8 mouse cellular contexts compared by ENCODE assay signal in genomic region chr9:21593122-21593721, GRCm38 (mm10). TPM values are rescaled to one million over a fixed set of nuclear protein-coding genes. Genes with fewer than 3 reads are reported as not detected.
DNase-seq lines count a peak whose midpoint lies in the region; TF ChIP-seq lines count a peak whose summit lies in the region.

No protein-coding gene starts in this region.

- TF ChIP-seq POLR2A in embryonic fibroblast, embryonic 13.5 days (IDR thresholded peaks at IDR 0.05; ENCODE audit: low read depth, low read length): peak; percentile 46; the same call in 1 of the 2 replicates

- no peak for TF ChIP-seq CTCF in embryonic fibroblast, embryonic 13.5 days (IDR thresholded peaks at IDR 0.05; ENCODE audit: borderline replicate concordance, insufficient read depth, low read length)

- DNase-seq in B cell, adult 2 months: peak; percentile 43 to 49
- peak; percentile 52 for DNase-seq in R1 (ENCODE audit: low read depth, low spot score)
- DNase-seq in heart, postnatal 14 days: peak; percentile 21 to 51
- DNase-seq in layer of hippocampus, postnatal 14 days (ENCODE audit: low spot score in 2 of 2): peak; percentile 54 to 57
- peak; percentile 33 for DNase-seq in lung, postnatal 14 days
- peak; percentile 71 for DNase-seq in right cerebral cortex, postnatal 14 days
- no peak for DNase-seq in retina, embryonic 14.5 days (ENCODE audit: low spot score)

- peak overlapping the region; percentile 66 for H3K4me3 ChIP-seq in embryonic fibroblast, embryonic 13.5 days (ENCODE audit: insufficient read depth, low read length)

- H3K4me1 ChIP-seq in embryonic fibroblast, embryonic 13.5 days (ENCODE audit: control insufficient read depth, insufficient read depth, low read length): no peaks in the 10 kb centered on the region

- peak overlapping the region; percentile 57 for H3K27ac ChIP-seq in embryonic fibroblast, embryonic 13.5 days (ENCODE audit: insufficient read depth, low read length)

- intact Hi-C loops in heart, postnatal 14 days (cut with DNase I): loop anchor here (5.0 kb wide), 1 partner anchor 46 kb away; the partner anchor contains the start of gene Carm1

RNA-seq across cellular contexts. Expression of gene Yipf2, which starts 0.6 kb away (rescaled TPM):
- 7.2 and 7.4 TPM in 2 replicates for polyA plus RNA-seq in embryonic fibroblast, embryonic 13.5 days (2011; ENCODE audit: insufficient read length, low read depth, missing spikeins)
- 1 to 10 TPM; 6.6 to 7.0 TPM for total RNA-seq in heart, postnatal 14 days (2021)
- total RNA-seq in layer of hippocampus, postnatal 14 days (2021): 10 to 100 TPM; 14.7 to 15.9 TPM

RNA-seq across cellular contexts. Expression of gene Timm29, which starts 0.7 kb away (rescaled TPM):
- polyA plus RNA-seq in embryonic fibroblast, embryonic 13.5 days (2011; ENCODE audit: insufficient read length, low read depth, missing spikeins): 29.1 and 31.6 TPM in 2 replicates
- total RNA-seq in heart, postnatal 14 days (2021): 10 to 100 TPM; 49.4 to 50.7 TPM
- 10 to 100 TPM; 54.3 to 56.9 TPM for total RNA-seq in layer of hippocampus, postnatal 14 days (2021)

RNA-seq across cellular contexts. Expression of gene Smarca4, which starts 22.7 kb away (rescaled TPM):
- polyA plus RNA-seq in embryonic fibroblast, embryonic 13.5 days (2011; ENCODE audit: insufficient read length, low read depth, missing spikeins): 73.5 and 81.7 TPM in 2 replicates
- total RNA-seq in heart, postnatal 14 days (2021): 10 to 100 TPM; 46.5 to 51.6 TPM
- 100 to 1,000 TPM; 121 to 123 TPM for total RNA-seq in layer of hippocampus, postnatal 14 days (2021)

RNA-seq across cellular contexts. Expression of gene Carm1, which starts 46.5 kb away (rescaled TPM):
- polyA plus RNA-seq in embryonic fibroblast, embryonic 13.5 days (2011; ENCODE audit: insufficient read length, low read depth, missing spikeins): 96.3 and 105 TPM in 2 replicates
- 10 to 100 TPM; 50.3 to 54.2 TPM for total RNA-seq in heart, postnatal 14 days (2021)
- 10 to 100 TPM; 66.5 to 68.8 TPM for total RNA-seq in layer of hippocampus, postnatal 14 days (2021)
